Mouse (Mus musculus) fat pad, adult 2 months (tissue): ENCODE data around the gene Pde4b.
A peak's percentile ranks its signal among the peaks of the same experiment; 100 is the strongest.

Experiments
- DNase-seq: peaks from one replicate; pipeline ENCODE4 v3.0.0-alpha.2; 2011; ENCODE audit warnings: low read depth, low spot score; ENCODE audit errors: extremely low read depth

Pde4b gene

GRCm38 (mm10) chr4:102498920-102499316 lies 411.6 kb downstream of the Pde4b start:
- DNase-seq: no peak

DNA sequence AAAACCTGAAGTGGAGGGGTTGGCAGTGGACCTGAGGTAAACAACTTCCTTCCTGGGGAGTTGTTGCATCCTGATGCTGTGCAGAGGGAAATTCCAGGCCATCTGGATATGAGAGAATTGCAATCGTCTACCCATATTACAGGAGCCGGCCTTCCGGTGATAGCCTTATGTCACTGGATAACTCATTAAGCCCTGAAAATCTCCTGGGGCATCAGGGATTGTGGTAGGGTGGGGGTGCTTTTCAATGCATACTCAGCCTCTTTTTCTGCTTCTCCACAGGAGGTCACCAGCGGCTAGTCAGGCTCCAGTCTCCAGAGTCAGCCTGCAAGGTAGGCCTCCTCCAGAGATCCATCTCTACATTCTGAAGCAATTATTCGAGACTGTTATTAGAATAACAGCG lies 418.4 kb downstream of the Pde4b start:
- no peak for DNase-seq

DNA sequence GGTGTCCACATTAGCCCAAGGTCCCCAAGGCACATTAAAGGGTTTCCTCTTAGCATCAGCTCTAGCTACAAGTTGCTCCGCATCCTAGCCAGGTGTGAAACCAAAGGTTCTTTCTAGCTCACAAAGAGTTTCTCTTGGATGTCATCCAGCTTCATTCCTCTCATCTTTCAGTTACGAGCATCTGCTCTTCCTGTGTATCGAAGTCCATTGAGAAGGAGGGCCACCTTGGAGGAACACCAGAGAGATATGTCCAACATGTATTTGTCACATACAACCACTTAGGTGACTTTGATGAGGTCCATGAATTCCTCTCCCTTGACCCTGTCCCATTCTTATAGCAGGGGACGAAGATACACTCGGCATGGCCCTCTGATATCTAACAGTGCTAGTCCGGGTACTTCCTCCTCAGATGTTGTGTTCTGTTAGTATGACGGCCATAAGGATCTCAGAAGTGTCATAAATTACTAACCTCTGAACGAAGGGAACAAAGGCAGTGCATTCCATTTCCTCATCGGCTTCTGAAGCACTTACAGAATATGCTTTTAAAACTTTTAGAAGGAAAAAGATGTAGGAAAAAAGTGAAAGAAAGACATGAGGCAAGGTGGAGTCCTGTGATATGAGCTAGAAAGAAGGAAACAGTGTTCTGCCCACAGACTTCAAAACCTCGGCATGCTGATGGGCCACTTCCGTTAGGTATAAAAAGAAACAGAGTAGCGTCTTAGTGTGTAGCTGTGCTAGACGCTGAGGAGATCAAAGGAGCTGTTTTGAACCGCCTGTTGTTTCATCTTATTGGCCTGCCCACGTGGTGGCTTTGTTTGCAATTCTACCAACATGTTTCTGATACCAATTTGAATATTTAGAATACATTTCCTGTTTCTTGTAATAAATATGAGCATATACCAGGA lies 419.3 kb downstream of the Pde4b start:
- DNase-seq: no peak

GRCm38 (mm10) chr4:102507344-102507743 lies 420.0 kb downstream of the Pde4b start:
- DNase-seq: no peak

DNA sequence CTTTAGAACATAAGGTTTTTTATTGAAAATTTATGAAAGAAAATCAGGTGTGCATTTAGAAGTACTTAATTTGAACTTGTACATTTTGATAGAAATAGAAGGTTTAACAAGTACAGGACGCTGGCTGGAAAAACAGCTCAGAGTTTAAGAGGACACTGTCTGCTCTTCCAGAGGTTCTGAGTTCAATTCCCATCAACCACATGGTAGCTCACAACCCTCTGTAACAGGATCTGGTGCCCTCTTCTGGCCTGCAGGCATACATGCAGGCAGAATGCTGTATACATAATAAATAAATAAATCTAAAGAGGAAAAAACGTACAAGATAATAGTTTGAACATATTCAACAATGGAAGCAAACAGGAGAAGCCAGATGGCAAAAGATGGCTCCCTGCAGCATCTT lies 420.4 kb downstream of the Pde4b start:
- no peak for DNase-seq

GRCm38 (mm10) chr4:102510061-102510460 lies 422.7 kb downstream of the Pde4b start:
- no peak for DNase-seq

- DNase-seq: no peak
These were observed 423.6 kb downstream of the Pde4b start for GRCm38 (mm10) chr4:102510939-102511391.

DNA sequence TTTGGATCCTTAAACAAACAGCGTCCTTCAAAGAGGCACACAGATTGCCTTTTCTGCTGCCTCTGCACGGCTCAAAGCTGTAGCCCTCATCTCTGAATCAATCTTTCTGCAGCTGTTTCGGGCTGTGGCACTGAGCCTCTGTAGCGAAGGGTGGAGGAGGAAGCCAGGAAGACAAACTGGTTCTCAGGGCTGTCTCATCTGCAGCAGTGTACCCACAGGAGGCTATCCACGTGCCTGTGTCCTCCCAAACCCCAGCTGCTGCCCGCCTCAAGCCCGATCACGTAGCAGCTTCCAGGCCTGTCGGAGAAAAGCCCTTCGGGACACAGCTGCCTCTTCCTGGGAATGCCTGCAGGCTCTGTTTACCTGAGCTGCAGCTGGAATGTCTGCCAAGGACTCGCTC lies 424.2 kb downstream of the Pde4b start:
- no peak for DNase-seq

GRCm38 (mm10) chr4:102512940-102513339 lies 425.6 kb downstream of the Pde4b start:
- DNase-seq: peak; percentile 83

GRCm38 (mm10) chr4:102513514-102513913 lies 426.2 kb downstream of the Pde4b start:
- DNase-seq: peak; percentile 91

DNA sequence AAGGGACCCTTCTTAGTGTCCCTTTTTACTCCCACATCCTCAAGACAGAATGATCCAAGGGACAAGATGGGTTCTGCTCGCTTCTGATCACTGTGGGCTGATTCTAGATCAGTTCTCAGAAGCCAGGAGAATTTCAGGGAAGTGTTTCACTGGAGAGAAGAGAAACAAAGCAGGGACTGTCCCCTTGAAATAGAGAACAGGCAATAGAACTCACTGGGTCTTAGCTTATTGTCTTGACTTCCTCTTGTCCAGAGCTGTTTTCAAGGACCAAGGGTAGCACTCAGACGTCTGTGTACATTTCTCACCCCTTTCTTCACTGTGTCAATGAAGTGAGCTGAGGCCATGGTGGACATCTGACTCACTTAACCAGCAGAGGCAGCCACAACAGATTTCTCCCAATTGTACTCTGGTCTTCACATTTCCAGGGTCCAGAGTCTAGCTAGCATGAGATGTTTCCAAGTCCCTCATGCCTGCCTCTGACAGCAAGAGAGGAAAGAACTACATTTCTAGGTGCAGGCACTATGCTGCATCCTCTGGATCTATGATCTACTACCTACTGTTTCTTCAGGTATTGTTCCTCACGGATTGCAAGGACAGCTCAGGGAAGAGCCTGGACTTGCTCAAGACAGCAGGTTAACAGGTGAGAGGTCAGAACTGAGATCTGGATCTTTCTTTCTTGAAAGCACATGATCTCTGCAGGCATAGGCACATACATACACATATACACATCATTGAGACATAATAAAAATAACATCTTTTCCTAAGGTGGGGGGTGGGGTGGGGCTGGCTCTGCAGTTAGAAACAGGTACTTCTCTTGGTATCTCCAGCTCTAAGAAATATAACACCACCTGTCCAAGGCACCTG lies 427.9 kb downstream of the Pde4b start:
- DNase-seq: peak; percentile 96

GRCm38 (mm10) chr4:102516395-102516794 lies 429.1 kb downstream of the Pde4b start:
- DNase-seq: peak; percentile 95

DNA sequence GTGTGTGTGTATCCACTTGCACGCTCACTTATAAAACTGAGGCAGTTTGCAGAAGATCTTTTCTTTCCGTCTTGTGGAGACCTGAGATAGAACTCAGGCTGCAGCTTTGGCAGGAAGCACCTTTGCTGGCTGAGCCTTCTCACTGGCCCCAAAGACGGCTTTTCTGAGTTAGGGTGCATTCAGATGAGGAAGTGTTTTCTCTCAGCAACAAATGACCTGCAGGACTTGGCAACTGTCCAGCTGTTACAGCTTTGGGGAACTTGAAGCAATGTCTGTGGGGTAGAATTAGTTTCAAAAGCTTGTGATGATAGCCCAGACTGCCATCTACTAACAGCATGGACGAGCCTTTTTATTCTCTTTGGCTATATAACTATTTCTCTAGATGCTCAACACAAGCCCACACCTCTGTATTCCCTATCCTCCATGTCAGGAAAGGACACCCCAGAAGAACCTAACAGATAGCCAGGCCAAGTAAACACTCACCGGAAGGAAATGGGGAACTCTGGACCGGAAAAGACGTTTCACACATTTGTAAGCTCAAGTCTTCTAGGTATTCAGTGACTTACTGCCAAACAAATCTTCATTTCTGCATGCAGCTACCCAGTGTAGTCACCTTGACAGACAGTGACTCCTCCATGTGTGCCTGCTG lies 429.8 kb downstream of the Pde4b start:
- no peak for DNase-seq

DNA sequence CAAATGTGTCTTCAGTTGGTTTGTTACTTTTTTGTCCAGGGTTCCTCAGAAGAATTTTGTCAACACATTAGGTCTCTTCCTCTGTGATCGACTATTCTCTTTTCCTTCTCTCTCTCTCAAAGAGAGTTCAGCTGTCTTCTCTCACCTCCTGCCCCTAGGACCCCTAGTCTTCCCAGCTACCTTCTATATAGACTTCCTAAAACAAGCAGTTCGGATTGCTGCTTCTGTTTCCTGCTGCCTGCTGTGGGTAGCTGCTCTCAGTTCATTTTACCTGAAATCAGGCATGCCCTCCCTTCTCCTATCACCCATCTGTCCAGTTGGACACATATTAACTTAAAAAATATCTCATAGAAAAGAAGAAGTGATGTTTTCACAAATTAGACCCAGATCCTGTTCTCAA lies 430.3 kb downstream of the Pde4b start:
- no peak for DNase-seq

DNA sequence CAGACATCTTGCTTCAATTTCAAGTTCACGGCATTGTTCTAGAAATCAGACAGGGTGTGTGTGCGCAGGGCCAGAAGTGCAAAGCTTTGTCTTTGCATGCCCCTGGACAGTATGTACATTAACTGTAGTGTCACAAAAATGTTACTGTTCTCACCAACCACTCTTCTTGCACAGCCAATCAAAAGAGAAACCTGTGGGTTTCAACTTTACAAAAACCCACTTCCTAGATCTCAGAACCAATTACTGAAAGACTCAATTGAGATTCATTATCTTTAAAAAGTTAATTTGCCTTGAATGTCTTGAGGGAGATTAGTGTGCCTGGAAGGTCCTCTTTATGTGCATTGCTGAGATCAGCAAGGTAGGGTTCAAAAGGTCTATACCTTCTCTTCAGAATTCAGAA lies 431.0 kb downstream of the Pde4b start:
- DNase-seq: no peak

- DNase-seq: no peak
These were observed 433.4 kb downstream of the Pde4b start for GRCm38 (mm10) chr4:102520669-102521261.

GRCm38 (mm10) chr4:102521434-102521833 lies 434.1 kb downstream of the Pde4b start:
- DNase-seq: no peak

- DNase-seq: no peak
These were observed 440.0 kb downstream of the Pde4b start for GRCm38 (mm10) chr4:102527361-102527760.

GRCm38 (mm10) chr4:102530797-102531196 lies 443.5 kb downstream of the Pde4b start:
- DNase-seq: no peak

- DNase-seq: no peak
These were observed 444.4 kb downstream of the Pde4b start for GRCm38 (mm10) chr4:102531729-102532128.
